Mouse (Mus musculus) heart, postnatal 0 days (tissue): ENCODE data around the gene Enpp1.

Source experiments
- CTCF ChIP-seq: IDR thresholded peaks from 2 replicates; pipeline ENCODE4 v1.5.1; 2016; ENCODE audit warnings: antibody characterized with exemption, control low read depth, low read depth
- EP300 ChIP-seq: IDR thresholded peaks from 2 replicates; pipeline ENCODE4 v1.6.1; 2016; ENCODE audit warnings: antibody characterized with exemption, low read depth

GRCm38 (mm10) chr10:24706431-24707140, 5.4 kb downstream of the Enpp1 start:
- no peak for TF ChIP-seq CTCF
- no peak for TF ChIP-seq EP300
